Mouse (Mus musculus) adrenal gland, adult 2 months (tissue): Measurements from ENCODE around the gene Gm2564. TPM values are rescaled to one million over a fixed set of nuclear protein-coding genes. Genes with fewer than 3 reads are reported as not detected.
"Not testable (repeated sequence)": the region's sequence is repeated elsewhere in the genome, so short reads cannot be mapped to it uniquely, and the experiment has no call there.

Experiments used
- DNase-seq: peaks from one replicate; pipeline ENCODE4 v3.0.0; 2021
- long read RNA-seq: library from polyadenylated mRNA; stranded (forward); transcript quantifications from one replicate; pipeline ENCODE4 v2.0.0, GENCODE M21; 2021
- polyA plus RNA-seq: library from polyadenylated mRNA; depleted of rRNA; stranded (reverse); fragments of >200 nt; gene quantifications from 2 replicates; pipeline ENCODE4 v1.2.3, GENCODE M21; 2012; rRNA removed
- total RNA-seq, 2 experiments: library from RNA; stranded (reverse); gene quantifications; 2 replicates each; pipeline ENCODE4 v1.2.3; 2021

Gene Gm2564
- total RNA-seq = 10 to 100 TPM; 14.5 to 24.0 TPM
- 13.6 and 16.2 TPM in 2 replicates for polyA plus RNA-seq
- long read RNA-seq = 0 reads

GRCm38 (mm10) chr4:42629419-42629818 is at the start of gene Gm2564:
TSS of gene Gm2564 (plus strand) at chr4:42629719.
- not testable (repeated sequence) for DNase-seq

DNA sequence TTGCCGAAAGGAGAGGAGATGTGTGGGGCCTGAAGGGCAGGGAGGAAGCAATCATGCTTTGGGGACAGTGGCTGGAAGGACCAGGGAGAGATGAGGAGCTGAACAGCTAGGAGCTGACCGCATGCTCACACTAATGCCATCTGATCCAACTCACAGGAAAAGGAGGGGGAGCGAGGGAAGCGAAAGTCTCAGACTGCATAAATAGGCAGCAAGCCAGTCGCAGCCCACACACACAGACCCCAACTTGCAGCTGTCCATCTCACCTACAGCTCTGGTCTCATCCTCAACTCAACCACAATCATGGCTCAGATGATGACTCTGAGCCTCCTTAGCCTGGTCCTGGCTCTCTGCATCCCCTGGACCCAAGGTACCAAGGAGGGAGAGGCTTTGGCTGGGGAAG is 17.6 kb upstream of the Gm2564 start, which contains the start of gene Gm10591:
Gene Gm10591 (plus strand): TSS at position 301 of the 400 bp plus-strand sequence.
- DNase-seq = not testable (repeated sequence)

- not testable (repeated sequence) for DNase-seq
Observed at GRCm38 (mm10) chr4:42654951-42655350, 25.4 kb downstream of the Gm2564 start, which contains the start of gene Ccl27b. TSS of gene Ccl27b (plus strand) at chr4:42655251.

GRCm38 (mm10) chr4:42661793-42662192 is 32.3 kb downstream of the Gm2564 start, which contains the start of gene Il11ra2:
TSS of gene Il11ra2 (minus strand) at chr4:42661893.
- DNase-seq = not testable (repeated sequence)

DNA sequence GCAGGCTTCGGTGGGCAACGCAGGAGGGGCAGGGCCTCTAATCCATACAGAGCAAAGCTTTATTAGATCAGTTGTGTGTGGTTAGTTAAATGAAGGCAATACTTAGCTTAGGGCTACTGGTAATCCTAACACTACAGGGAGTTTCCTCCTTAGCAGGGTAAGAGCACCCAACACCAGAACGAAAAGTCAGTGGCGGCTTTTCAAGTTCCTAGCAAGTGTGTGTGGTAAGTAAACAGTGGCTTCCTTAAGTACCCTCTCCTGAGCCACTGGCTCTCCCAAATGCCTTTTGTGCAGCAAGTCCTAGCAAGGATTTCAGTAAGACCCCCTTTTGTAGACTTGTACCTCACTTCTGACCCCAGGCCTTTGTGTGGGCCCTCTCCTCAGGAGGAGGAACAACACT is 45.9 kb downstream of the Gm2564 start:
- not testable (repeated sequence) for DNase-seq

GRCm38 (mm10) chr4:42679365-42679764 is 49.8 kb downstream of the Gm2564 start:
- DNase-seq = not testable (repeated sequence)

GRCm38 (mm10) chr4:42680374-42681356 is 51.1 kb downstream of the Gm2564 start:
- DNase-seq = not testable (repeated sequence)

Other genes with a start within 250 kb of the Gm2564 start
- not detected for gene Gm21586, start 190.3 kb upstream of the Gm2564 start, total RNA-seq
- gene Gm21586, start 190.3 kb upstream of the Gm2564 start, polyA plus RNA-seq = not detected in 2 replicates
- gene Gm2163, start 163.0 kb upstream of the Gm2564 start, total RNA-seq = under 1 TPM; 0.31 to 0.78 TPM
- gene Gm2163, start 163.0 kb upstream of the Gm2564 start, polyA plus RNA-seq = 0.28 and 0.36 TPM in 2 replicates
- not detected for gene Fam205a2, start 101.5 kb upstream of the Gm2564 start, total RNA-seq
- gene Fam205a2, start 101.5 kb upstream of the Gm2564 start, polyA plus RNA-seq = not detected in 2 replicates
- gene Gm10591, start 17.5 kb upstream of the Gm2564 start, total RNA-seq = not detected
- not detected in 2 replicates for gene Gm10591, start 17.5 kb upstream of the Gm2564 start, polyA plus RNA-seq
- gene Ccl27b, start 25.5 kb downstream of the Gm2564 start, total RNA-seq = not detected
- gene Ccl27b, start 25.5 kb downstream of the Gm2564 start, polyA plus RNA-seq = not detected in 2 replicates
- not detected for gene Il11ra2, start 32.2 kb downstream of the Gm2564 start, total RNA-seq
- gene Il11ra2, start 32.2 kb downstream of the Gm2564 start, polyA plus RNA-seq = 0.34 and 0.61 TPM in 2 replicates
- gene 4930578G10Rik, start 105.8 kb downstream of the Gm2564 start, total RNA-seq = under 1 TPM in 1 of 2 experiments, not detected in 1; 0.55 TPM
- 0.26 TPM in 1 of 2 replicates, not detected in the other for gene 4930578G10Rik, start 105.8 kb downstream of the Gm2564 start, polyA plus RNA-seq
- gene Ccl19, start 126.9 kb downstream of the Gm2564 start, total RNA-seq = 1 to 10 TPM; 1.8 to 6.7 TPM
- 25.5 and 29.5 TPM in 2 replicates for gene Ccl19, start 126.9 kb downstream of the Gm2564 start, polyA plus RNA-seq
- 10 to 100 TPM in 1 of 2 experiments, 1 to 10 TPM in 1; 5.7 to 12.2 TPM for gene Ccl21a, start 144.3 kb downstream of the Gm2564 start, total RNA-seq
- 2.3 and 3.8 TPM in 2 replicates for gene Ccl21a, start 144.3 kb downstream of the Gm2564 start, polyA plus RNA-seq
- not detected for gene Fam205a1, start 224.2 kb downstream of the Gm2564 start, total RNA-seq
- gene Fam205a1, start 224.2 kb downstream of the Gm2564 start, polyA plus RNA-seq = not detected in 2 replicates
- gene Gm12394, start 227.1 kb downstream of the Gm2564 start, total RNA-seq = under 1 TPM in 1 of 2 experiments, not detected in 1; 0.14 TPM
- not detected in 2 replicates for gene Gm12394, start 227.1 kb downstream of the Gm2564 start, polyA plus RNA-seq
- under 1 TPM in 1 of 2 experiments, not detected in 1; 0.17 TPM for gene Fam205c, start 244.5 kb downstream of the Gm2564 start, total RNA-seq
- gene Fam205c, start 244.5 kb downstream of the Gm2564 start, polyA plus RNA-seq = not detected in 2 replicates